Mouse (Mus musculus) spleen, postnatal 10 days (tissue): Measurements from ENCODE around the gene Tmem229b.
"Not testable (repeated sequence)": the region's sequence is repeated elsewhere in the genome, so short reads cannot be mapped to it uniquely, and the experiment has no call there.

ENCODE experiments used
- DNase-seq, 2 experiments: peaks; one replicate each; pipeline ENCODE4 v3.0.0; 2021 to 2022; ENCODE audit warnings: low spot score in 2 of 2

Tmem229b gene

GRCm38 (mm10) chr12:79006478-79007125 lies 825 bp downstream of the Tmem229b start:
- peak; percentile 51 to 66 for DNase-seq

GRCm38 (mm10) chr12:79006076-79006475 lies 1.4 kb downstream of the Tmem229b start:
- no peak for DNase-seq

GRCm38 (mm10) chr12:79005456-79005855 lies 2.0 kb downstream of the Tmem229b start:
- DNase-seq, result no peak

GRCm38 (mm10) chr12:79002978-79003377 lies 4.4 kb downstream of the Tmem229b start:
- no peak for DNase-seq

- no peak for DNase-seq
Observed at GRCm38 (mm10) chr12:79002406-79002805, 5.0 kb downstream of the Tmem229b start.

GRCm38 (mm10) chr12:78996711-78997110 lies 10.7 kb downstream of the Tmem229b start:
- no peak for DNase-seq

GRCm38 (mm10) chr12:78996271-78996670 lies 11.2 kb downstream of the Tmem229b start:
- DNase-seq, result no peak

DNA sequence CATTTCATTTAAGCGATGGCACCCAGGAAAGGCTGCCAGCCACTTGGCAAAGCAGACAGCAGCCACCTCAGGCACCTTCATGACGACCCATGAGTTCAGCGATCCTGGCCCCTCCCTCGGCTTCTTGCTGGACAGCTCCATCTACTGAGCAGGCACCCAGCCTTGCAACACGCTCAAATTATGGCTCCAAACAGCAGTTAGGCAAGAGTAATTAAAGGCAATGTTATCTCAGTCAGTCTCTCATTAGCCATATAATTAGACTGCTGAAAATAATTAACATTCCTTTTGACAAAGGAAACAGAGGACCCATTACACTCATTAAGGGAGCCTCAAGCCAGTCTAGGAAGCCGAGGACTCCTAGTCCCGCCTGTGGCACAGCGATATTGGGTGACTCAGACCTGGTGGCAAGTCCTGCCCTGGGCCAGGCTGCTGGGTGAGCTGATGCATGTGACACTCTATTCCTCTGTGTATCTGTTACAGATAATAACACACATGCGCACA lies 19.8 kb downstream of the Tmem229b start:
- DNase-seq, result no peak

GRCm38 (mm10) chr12:78984035-78984432 lies 23.4 kb downstream of the Tmem229b start:
- DNase-seq, result no peak

- DNase-seq, result no peak
Observed at GRCm38 (mm10) chr12:78983296-78984034, 24.0 kb downstream of the Tmem229b start.

GRCm38 (mm10) chr12:78981938-78982825 lies 25.2 kb downstream of the Tmem229b start:
- DNase-seq, result no peak

- DNase-seq, result no peak
Observed at GRCm38 (mm10) chr12:78981131-78981530, 26.3 kb downstream of the Tmem229b start.

- DNase-seq, result peak; percentile 35 to 56
Observed at GRCm38 (mm10) chr12:78980683-78981091, 26.7 kb downstream of the Tmem229b start.

DNA sequence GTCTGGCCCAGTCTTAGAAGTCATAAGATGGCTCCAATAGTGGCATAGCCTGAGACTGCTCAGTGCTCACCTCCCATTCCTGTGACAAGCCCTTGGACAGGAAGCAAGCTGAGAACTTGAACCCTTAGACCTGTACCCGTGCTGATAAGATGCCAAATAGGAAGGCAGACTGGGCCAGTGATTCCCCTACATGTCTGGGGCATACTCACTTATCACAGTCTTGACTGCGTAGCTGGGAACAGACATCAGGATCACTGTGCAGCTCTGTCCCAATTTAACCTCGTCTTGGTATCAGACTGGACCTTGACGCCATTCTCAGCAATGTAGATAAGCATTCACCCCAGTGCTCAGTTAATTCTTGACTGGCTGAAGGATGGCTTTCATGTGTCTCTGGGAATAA lies 29.9 kb downstream of the Tmem229b start:
- no peak for DNase-seq

- no peak for DNase-seq
Observed at GRCm38 (mm10) chr12:78977078-78977477, 30.3 kb downstream of the Tmem229b start.

DNA sequence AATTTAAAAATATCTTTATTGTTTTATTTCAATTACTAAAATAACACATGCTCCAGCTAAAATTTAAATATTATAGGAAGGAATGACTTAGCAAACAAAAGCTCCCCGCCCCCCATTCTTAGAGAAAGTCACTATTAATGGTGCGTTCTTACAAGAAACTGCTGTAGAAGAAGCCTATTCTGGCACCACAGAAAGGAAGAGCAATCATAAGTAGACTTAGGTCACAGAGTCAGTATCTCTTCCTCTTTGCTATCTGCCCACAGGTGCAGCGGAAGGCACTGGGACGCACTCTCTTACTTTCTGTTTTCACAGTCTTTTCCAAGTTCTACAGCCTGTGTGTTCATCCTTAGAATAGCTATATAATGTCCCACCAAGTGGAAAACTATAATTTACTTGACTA lies 31.6 kb downstream of the Tmem229b start:
- DNase-seq, result no peak

GRCm38 (mm10) chr12:78974767-78975166 lies 32.7 kb downstream of the Tmem229b start:
- no peak for DNase-seq

GRCm38 (mm10) chr12:78973779-78974178 lies 33.6 kb downstream of the Tmem229b start:
- DNase-seq, result no peak

- DNase-seq, result no peak
Observed at GRCm38 (mm10) chr12:78971649-78972048, 35.8 kb downstream of the Tmem229b start.

- DNase-seq, result no peak
Observed at GRCm38 (mm10) chr12:78970725-78971124, 36.7 kb downstream of the Tmem229b start.

- DNase-seq, result not testable (repeated sequence)
Observed at GRCm38 (mm10) chr12:78964496-78964895, 42.9 kb downstream of the Tmem229b start.

GRCm38 (mm10) chr12:78956405-78956804 lies 51.0 kb downstream of the Tmem229b start:
- no peak for DNase-seq
